Mouse (Mus musculus): ENCODE results near the gene Ggn.

DNA sequence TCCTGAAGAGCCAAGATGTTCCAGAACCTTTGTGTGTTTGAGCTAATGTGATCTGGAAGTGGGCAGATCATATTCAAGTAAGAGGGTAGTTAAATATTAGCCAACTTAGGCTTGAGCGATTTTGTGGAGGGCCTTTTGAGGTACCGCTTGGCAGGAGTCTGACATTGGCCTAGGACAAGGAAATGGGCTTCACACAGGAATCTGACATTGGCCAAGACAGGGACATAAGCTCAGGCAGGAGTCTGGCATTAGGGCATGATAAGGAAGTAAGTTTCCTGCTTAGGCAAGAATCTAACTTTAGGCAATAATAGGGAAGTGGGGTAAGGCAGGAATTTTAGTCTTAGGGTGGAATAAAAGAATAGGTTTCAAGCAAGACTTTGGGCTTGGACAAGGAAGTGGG, 44.2 kb downstream of the Ggn start:
- no peak for TF ChIP-seq GATA1 (IDR thresholded peaks at IDR 0.05; ENCODE audit: borderline replicate concordance, low read length)
- TF ChIP-seq FLI1 (IDR thresholded peaks at IDR 0.05; ENCODE audit: low read length), result no peak

Data from megakaryocyte, embryonic 14.5 days (primary cell).